Mouse (Mus musculus) bone marrow macrophage, adult 2 months (primary cell): ENCODE data around the gene Il2.

Source experiments
- CTCF ChIP-seq: IDR thresholded peaks from 2 replicates; pipeline ENCODE4 v1.5.1; 2012; ENCODE audit warnings: low read depth, mild to moderate bottlenecking, low read length, moderate library complexity
- POLR2A ChIP-seq: IDR thresholded peaks from 2 replicates; pipeline ENCODE4 v1.6.1; 2012; ENCODE audit warnings: mild to moderate bottlenecking, low read depth, low read length, borderline replicate concordance

DNA sequence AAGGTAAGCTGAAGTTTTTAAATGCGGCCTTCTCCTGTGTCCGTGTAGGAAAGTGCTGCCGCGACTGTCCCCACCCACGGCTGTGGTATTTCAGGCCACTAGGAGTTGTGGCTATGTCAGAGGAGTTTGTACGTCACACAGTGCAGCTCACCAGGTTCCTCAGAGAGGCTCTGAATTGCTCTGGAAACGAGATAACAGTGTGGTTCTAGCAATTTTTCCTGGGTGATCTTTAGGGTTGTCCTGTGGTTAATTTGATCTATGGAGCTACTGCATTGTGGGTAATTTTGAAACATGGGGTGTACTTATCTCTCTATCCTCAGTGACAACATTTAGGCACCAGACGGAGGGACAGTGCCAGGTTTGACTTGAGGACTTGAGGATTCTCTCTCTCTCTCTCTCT lies 31.3 kb upstream of the Il2 start:
- TF ChIP-seq POLR2A (no peak), CTCF (no peak)
